In the genomic region with DNA sequence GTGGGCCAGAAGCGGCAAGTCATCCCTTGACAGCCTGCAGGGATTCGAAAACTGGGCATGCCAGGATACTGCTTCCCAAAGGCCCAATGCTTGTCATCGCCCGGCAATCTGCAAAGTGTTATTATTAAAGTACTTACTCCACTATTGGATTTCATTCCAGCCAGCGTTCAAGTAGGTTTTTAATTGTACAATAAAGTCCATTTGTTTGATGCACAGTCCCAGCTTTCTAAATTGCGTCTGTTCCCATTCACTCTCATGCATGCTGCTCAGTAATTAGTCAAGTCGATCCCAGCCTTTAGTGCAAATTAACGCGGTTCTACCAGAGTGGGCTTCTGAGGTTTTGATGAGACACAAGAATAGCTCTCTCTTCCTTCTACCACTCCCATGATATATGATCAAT, we compare ENCODE assay signal across 27 mouse cellular contexts.
DNase-seq lines count a peak whose midpoint lies in the region; ATAC-seq and TF ChIP-seq lines count a peak whose summit lies in the region.
"Had no signal": no experiment of that assay in that cellular context is flagged by ENCODE, and none has a peak within 500 bp of the region (broad histone marks: within the 10 kb centered on the region; RNA-seq: fewer than 3 reads in every experiment).

No protein-coding gene starts in this region.

- no peaks in the 10 kb centered on the region for H3K27me3 ChIP-seq in forebrain, embryonic 12.5 days
- H3K27me3 ChIP-seq in forebrain, embryonic 11.5 days (ENCODE audit: control insufficient read depth, insufficient read depth, low read length): no peaks in the 10 kb centered on the region
- no peaks in the 10 kb centered on the region for H3K27me3 ChIP-seq in heart, embryonic 10.5 days (ENCODE audit: insufficient read depth, poor library complexity, severe bottlenecking)
- no peaks in the 10 kb centered on the region for H3K27me3 ChIP-seq in forebrain, postnatal 0 days (ENCODE audit: insufficient read depth, low read length)
- H3K27me3 ChIP-seq: embryonic facial prominence, embryonic 13.5 days; liver, embryonic 13.5 days; midbrain, embryonic 13.5 days had no signal

- TF ChIP-seq CTCF in brain, embryonic 14.5 days (IDR thresholded peaks at IDR 0.05; ENCODE audit: borderline replicate concordance, extremely low read depth, insufficient read depth, insufficient read length): no peak
- TF ChIP-seq CTCF in forebrain, postnatal 0 days (IDR thresholded peaks at IDR 0.05; ENCODE audit: low read depth): no peak

- H3K9me3 ChIP-seq in forebrain, embryonic 12.5 days: no peaks in the 10 kb centered on the region
- H3K9me3 ChIP-seq in forebrain, embryonic 11.5 days (ENCODE audit: control insufficient read depth, low read length): no peaks in the 10 kb centered on the region
- H3K9me3 ChIP-seq in heart, embryonic 10.5 days: no peaks in the 10 kb centered on the region
- no peaks in the 10 kb centered on the region for H3K9me3 ChIP-seq in forebrain, postnatal 0 days (ENCODE audit: low read length)
- H3K9me3 ChIP-seq: embryonic facial prominence, embryonic 13.5 days; G1E; hindbrain, embryonic 10.5 days; kidney, embryonic 15.5 days; liver, embryonic 13.5 days; midbrain, embryonic 13.5 days had no signal

- H3K4me3 ChIP-seq in forebrain, embryonic 12.5 days (replicated peaks): no peak overlapping the region
- H3K4me3 ChIP-seq in forebrain, embryonic 11.5 days (ENCODE audit: low read depth, low read length): no peak overlapping the region
- H3K4me3 ChIP-seq in heart, embryonic 10.5 days: no peak overlapping the region
- no peak overlapping the region for H3K4me3 ChIP-seq in forebrain, postnatal 0 days (ENCODE audit: low read depth, low read length)
- H3K4me3 ChIP-seq: embryonic facial prominence, embryonic 13.5 days; erythroblast, embryonic 14.5 days; hindbrain, embryonic 10.5 days; kidney, embryonic 15.5 days; liver, embryonic 13.5 days; midbrain, embryonic 13.5 days had no signal

- WGBS in forebrain, embryonic 12.5 days: 47% methylated on average over 9 of the region's 9 CpGs
- WGBS in forebrain, embryonic 11.5 days: 62% methylated on average over 9 of the region's 9 CpGs
- 78% methylated on average over 9 of the region's 9 CpGs for WGBS in heart, embryonic 10.5 days
- 29% methylated on average over 9 of the region's 9 CpGs for WGBS in forebrain, postnatal 0 days

- no peak for TF ChIP-seq POLR2A in brain, embryonic 14.5 days (IDR thresholded peaks at IDR 0.05; ENCODE audit: borderline replicate concordance, extremely low read depth, insufficient read depth, insufficient read length, poor library complexity, severe bottlenecking)

- no peak overlapping the region for H3K27ac ChIP-seq in forebrain, embryonic 12.5 days
- H3K27ac ChIP-seq in forebrain, embryonic 11.5 days (ENCODE audit: low read depth, low read length): no peak overlapping the region
- no peak overlapping the region for H3K27ac ChIP-seq in heart, embryonic 10.5 days
- no peak overlapping the region for H3K27ac ChIP-seq in forebrain, postnatal 0 days (ENCODE audit: low read depth, low read length)
- H3K27ac ChIP-seq: embryonic facial prominence, embryonic 13.5 days; hindbrain, embryonic 10.5 days; kidney, embryonic 15.5 days; liver, embryonic 13.5 days; macrophage; midbrain, embryonic 13.5 days had no signal

- H3K4me1 ChIP-seq in forebrain, embryonic 12.5 days: no peaks in the 10 kb centered on the region; the same call in 1 of the 2 replicates
- no peaks in the 10 kb centered on the region for H3K4me1 ChIP-seq in forebrain, embryonic 11.5 days (replicated peaks; ENCODE audit: control insufficient read depth, insufficient read depth, low read length)
- 0 out of 2 replicates have a peak, but pooled peaks cover 4% of the 10 kb centered on the region for H3K4me1 ChIP-seq in heart, embryonic 10.5 days
- no peaks in the 10 kb centered on the region for H3K4me1 ChIP-seq in forebrain, postnatal 0 days (ENCODE audit: insufficient read depth)
- H3K4me1 ChIP-seq: embryonic facial prominence, embryonic 13.5 days; hindbrain, embryonic 10.5 days; kidney, embryonic 15.5 days; liver, embryonic 13.5 days; midbrain, embryonic 13.5 days had no signal

- intact Hi-C loops in heart, postnatal 14 days (cut with DNase I): no loop called here
- intact Hi-C loops in left cerebral cortex, postnatal 25 days (cut with DNase I): no loop called here

- no peak overlapping the region for H3K9ac ChIP-seq in forebrain, embryonic 12.5 days
- H3K9ac ChIP-seq in forebrain, embryonic 11.5 days (ENCODE audit: low read length): no peak overlapping the region
- H3K9ac ChIP-seq in forebrain, postnatal 0 days: no peak overlapping the region
- H3K9ac ChIP-seq: embryonic facial prominence, embryonic 13.5 days; kidney, embryonic 15.5 days; liver, embryonic 13.5 days; midbrain, embryonic 13.5 days had no signal

- no peaks in the 10 kb centered on the region for H3K36me3 ChIP-seq in forebrain, embryonic 12.5 days (replicated peaks)
- H3K36me3 ChIP-seq in forebrain, embryonic 11.5 days (ENCODE audit: control insufficient read depth, insufficient read depth, low read length): no peaks in the 10 kb centered on the region
- H3K36me3 ChIP-seq in heart, embryonic 10.5 days: no peaks in the 10 kb centered on the region
- H3K36me3 ChIP-seq in forebrain, postnatal 0 days (ENCODE audit: insufficient read depth): no peaks in the 10 kb centered on the region
- H3K36me3 ChIP-seq: embryonic facial prominence, embryonic 13.5 days; G1E; hindbrain, embryonic 10.5 days; kidney, embryonic 15.5 days; liver, embryonic 13.5 days; midbrain, embryonic 13.5 days had no signal

- peak; percentile 49; the same call in 1 of the 2 replicates for ATAC-seq in forebrain, embryonic 12.5 days (ENCODE audit: low FRiP score)
- no peak for ATAC-seq in forebrain, embryonic 11.5 days (replicated peaks; ENCODE audit: low FRiP score)
- ATAC-seq in forebrain, postnatal 0 days: 0 out of 2 replicates have a peak, but pooled peaks have one; percentile 36
- ATAC-seq: hindbrain, embryonic 16.5 days; midbrain, embryonic 13.5 days had no signal

- H3K4me2 ChIP-seq in forebrain, embryonic 12.5 days: no peak overlapping the region
- H3K4me2 ChIP-seq in forebrain, embryonic 11.5 days (ENCODE audit: low read depth, low read length, severe bottlenecking): no peak overlapping the region
- no peak overlapping the region for H3K4me2 ChIP-seq in forebrain, postnatal 0 days (ENCODE audit: low read depth)
- H3K4me2 ChIP-seq: embryonic facial prominence, embryonic 13.5 days; kidney, embryonic 15.5 days; liver, embryonic 13.5 days; midbrain, embryonic 13.5 days had no signal

- no peak for DNase-seq in forebrain, embryonic 11.5 days (ENCODE audit: low spot score)
- DNase-seq in heart, postnatal 14 days: peak; percentile 16 to 27
- DNase-seq in heart, embryonic 10.5 days (ENCODE audit: low spot score): no peak
- peak; percentile 85 for DNase-seq in brain, embryonic 14.5 days (ENCODE audit: low read depth)
- peak; percentile 24 for DNase-seq in forebrain, postnatal 0 days
- DNase-seq in left cerebral cortex, postnatal 25 days (ENCODE audit: low spot score in 2 of 2): no peak
- DNase-seq: adrenal gland, adult 8-10 months; cerebellum, adult 11 months; cerebellum, adult 9-10 months; embryo, embryonic 11 days; gastrocnemius, postnatal 14 days; kidney, adult 18-20 months; kidney, postnatal 25 days; left cerebral cortex, postnatal 4 days; liver, embryonic 13.5 days; lung, adult 18-20 months; lung, postnatal 10 days; thymus, postnatal 4 days had no signal

Comparison
In these comparisons a context has a peak if more than half of its experiments do, and no peak if none do; other contexts are left out.
1. DNase-seq: peak in heart, postnatal 14 days (2 of 2), brain, embryonic 14.5 days (single experiment) and forebrain, postnatal 0 days (single experiment); none in forebrain, embryonic 11.5 days (single experiment), heart, embryonic 10.5 days (single experiment) and left cerebral cortex, postnatal 25 days (0 of 2).